Mouse (Mus musculus) CH12.LX (cell line): ENCODE results near the gene Zfp987.
"Not testable (repeated sequence)": the region's sequence is repeated elsewhere in the genome, so short reads cannot be mapped to it uniquely, and the experiment has no call there.

ENCODE experiments used
- CTCF ChIP-seq, 2 experiments: IDR thresholded peaks in 1 of 2; conservative IDR thresholded peaks in 1 of 2; 2 replicates each; pipeline ENCODE4 v1.5.1; 2011 to 2012; ENCODE audit warnings: low read depth in 2 of 2, low read length in 2 of 2, improper control_type of control experiment in 1 of 2, inconsistent platforms in 1 of 2, mild to moderate bottlenecking in 1 of 2, moderate library complexity in 1 of 2
- ELF1 ChIP-seq: IDR thresholded peaks from 2 replicates; pipeline ENCODE4 v1.6.1; 2014; ENCODE audit warnings: low read depth, mild to moderate bottlenecking, inconsistent platforms, low read length, improper control_type of control experiment
- EP300 ChIP-seq: IDR thresholded peaks from 2 replicates; pipeline ENCODE4 v1.6.1; 2011; ENCODE audit warnings: low read length, improper control_type of control experiment
- MAFK ChIP-seq: IDR thresholded peaks from 2 replicates; pipeline ENCODE4 v1.6.1; 2011; ENCODE audit warnings: low read length, improper control_type of control experiment; ENCODE audit not compliant: insufficient replicate concordance
- MAZ ChIP-seq: IDR thresholded peaks from 2 replicates; pipeline ENCODE4 v1.6.1; 2012; ENCODE audit warnings: low read depth, mild to moderate bottlenecking, inconsistent platforms, low read length, improper control_type of control experiment, moderate library complexity
- MEF2A ChIP-seq: IDR thresholded peaks from 2 replicates; pipeline ENCODE4 v1.6.1; 2014; ENCODE audit warnings: low read depth, mild to moderate bottlenecking, inconsistent platforms, low read length, improper control_type of control experiment, borderline replicate concordance
- NRF1 ChIP-seq: IDR thresholded peaks from 2 replicates; pipeline ENCODE4 v1.6.1; 2014; ENCODE audit warnings: low read depth, mild to moderate bottlenecking, inconsistent platforms, low read length, improper control_type of control experiment, moderate library complexity
- POLR2A ChIP-seq: IDR thresholded peaks from 2 replicates; pipeline ENCODE4 v1.6.1; 2011; ENCODE audit warnings: low read depth, mild to moderate bottlenecking, improper control_type of control experiment, low read length
- POLR2AphosphoS2 ChIP-seq: IDR thresholded peaks from 2 replicates; pipeline ENCODE4 v1.6.1; 2011; ENCODE audit warnings: low read depth, low read length, improper control_type of control experiment
- TCF12 ChIP-seq: IDR thresholded peaks from 2 replicates; pipeline ENCODE4 v1.6.1; 2014; ENCODE audit warnings: low read depth, mild to moderate bottlenecking, inconsistent platforms, low read length, improper control_type of control experiment
- ZC3H11A ChIP-seq: IDR thresholded peaks from 2 replicates; pipeline ENCODE4 v1.6.1; 2012; ENCODE audit warnings: low read depth, mild to moderate bottlenecking, inconsistent platforms, low read length, improper control_type of control experiment

DNA sequence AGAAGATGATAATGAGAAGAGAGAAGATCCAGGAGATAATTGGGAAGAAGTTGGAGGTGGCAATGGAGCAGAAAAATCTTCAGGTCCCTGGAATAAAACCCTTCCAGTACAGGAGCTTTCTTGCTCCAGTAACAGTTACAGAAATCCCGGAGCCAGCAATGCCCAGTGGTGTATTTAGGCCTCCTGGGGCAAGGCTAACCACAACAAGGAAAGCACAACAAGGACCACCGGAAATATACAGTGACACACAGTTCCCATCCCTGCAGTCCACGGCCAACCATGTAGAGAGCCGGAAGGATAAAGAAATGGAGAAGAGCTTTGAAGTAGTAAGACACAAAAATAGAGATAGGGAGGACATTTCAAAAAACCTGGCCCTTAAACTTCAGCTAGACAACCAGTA, 38.0 kb upstream of the Zfp987 start:
- not testable (repeated sequence) for TF ChIP-seq MEF2A; MAZ; CTCF (conservative IDR thresholded peaks at IDR 0.05 in 1 of 2, IDR thresholded peaks at IDR 0.05 in 1 of 2; ENCODE audit: low read depth in 2 of 2, low read length in 2 of 2); EP300; TCF12; MAFK; POLR2AphosphoS2; POLR2A; ELF1; NRF1; ZC3H11A
